Mouse (Mus musculus): ENCODE data around the gene D230025D16Rik. TPM values are rescaled to one million over a fixed set of nuclear protein-coding genes. Genes with fewer than 3 reads are reported as not detected.
"Not testable (repeated sequence)": the region's sequence is repeated elsewhere in the genome, so short reads cannot be mapped to it uniquely, and the experiment has no call there.

D230025D16Rik gene
- polyA plus RNA-seq, 1 experiment from 2014 or later = 29.1 TPM

DNA sequence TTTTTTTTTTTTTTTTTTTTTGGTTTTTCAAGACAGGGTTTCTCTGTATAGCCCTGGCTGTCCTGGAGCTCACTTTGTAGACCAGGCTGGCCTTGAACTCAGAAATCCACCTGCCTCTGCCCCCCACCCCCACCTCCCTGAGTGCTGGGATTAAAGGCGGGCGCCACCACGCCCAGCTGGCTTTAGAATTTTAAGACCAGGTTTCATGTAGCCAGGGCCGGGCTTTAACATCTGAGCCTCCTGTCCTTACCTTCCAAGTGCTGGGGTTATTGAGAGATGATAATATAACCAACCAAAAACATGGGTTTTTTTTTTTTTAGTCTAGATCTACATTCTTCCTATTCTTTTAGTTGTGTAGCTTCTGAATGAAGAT lies 7.4 kb downstream of the D230025D16Rik start:
- H3K27ac ChIP-seq (ENCODE audit: low read length); H3K4me1 ChIP-seq (ENCODE audit: control insufficient read depth, insufficient read depth, low read length); H3K27me3 ChIP-seq (ENCODE audit: control insufficient read depth, insufficient read depth, low read length); H3K9me3 ChIP-seq (replicated peaks; ENCODE audit: control insufficient read depth, low read length); H3K4me3 ChIP-seq (replicated peaks; ENCODE audit: low read length); H3K4me2 ChIP-seq (ENCODE audit: low read depth, low read length); ATAC-seq (ENCODE audit: insufficient read depth, low FRiP score); H3K9ac ChIP-seq (ENCODE audit: low read length); H3K36me3 ChIP-seq (ENCODE audit: control insufficient read depth, insufficient read depth, low read length): not testable (repeated sequence)
- 91% methylated on average over 4 of the region's 4 CpGs for WGBS

DNA sequence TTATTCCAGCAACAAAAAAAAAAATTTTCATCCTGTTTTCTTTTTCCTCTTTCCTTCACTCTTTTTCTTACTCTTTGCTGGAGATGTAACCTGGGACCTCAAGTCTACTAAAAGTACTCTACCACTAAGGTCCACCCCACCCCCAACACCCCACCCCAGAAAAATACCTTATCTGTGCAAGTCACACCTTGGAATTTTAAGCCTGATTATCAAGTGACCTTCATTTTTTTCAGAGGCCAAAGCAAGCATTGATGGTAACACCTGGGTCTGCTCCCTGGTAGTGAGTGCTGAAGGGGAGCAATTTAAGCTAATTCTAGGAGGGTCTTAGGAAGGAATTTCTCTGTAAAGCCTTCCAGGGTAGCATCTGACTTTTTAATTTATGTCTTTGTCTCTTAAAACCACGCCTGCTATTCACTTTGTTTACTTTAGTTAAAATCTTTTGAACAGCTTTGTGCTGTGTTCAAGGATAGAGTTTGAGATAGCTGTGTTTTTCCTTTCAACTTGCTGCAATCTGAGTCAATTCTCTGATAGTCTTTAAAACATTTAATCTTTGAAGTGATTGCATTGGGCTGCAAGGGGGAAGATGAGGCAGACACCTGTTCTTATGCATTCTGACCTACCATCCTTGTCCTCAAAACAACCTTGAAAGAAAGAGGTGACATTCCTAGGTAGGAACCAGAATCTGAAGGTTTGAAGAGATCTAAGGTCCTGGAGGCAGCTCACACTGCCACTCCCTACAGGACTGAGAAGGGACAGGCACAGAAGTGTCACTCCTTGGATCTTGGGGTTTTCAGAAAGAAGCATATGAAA lies 8.4 kb downstream of the D230025D16Rik start:
- Histone ChIP-seq H3K4me2 (ENCODE audit: low read depth, low read length) (no peak overlapping the region), H3K27ac (ENCODE audit: low read length) (no peak overlapping the region), H3K27me3 (ENCODE audit: control insufficient read depth, insufficient read depth, low read length) (no peaks in the 10 kb centered on the region), H3K4me1 (ENCODE audit: control insufficient read depth, insufficient read depth, low read length) (0 out of 2 replicates have a peak, but pooled peaks cover 3% of the 10 kb centered on the region), H3K9me3 (replicated peaks; ENCODE audit: control insufficient read depth, low read length) (no peaks in the 10 kb centered on the region), H3K36me3 (ENCODE audit: control insufficient read depth, insufficient read depth, low read length) (no peaks in the 10 kb centered on the region), H3K4me3 (replicated peaks; ENCODE audit: low read length) (no peak overlapping the region), H3K9ac (ENCODE audit: low read length) (no peak overlapping the region)
- WGBS = 17% methylated on average over 1 of the region's 1 CpGs
- ATAC-seq (ENCODE audit: insufficient read depth, low FRiP score) = no peak

DNA sequence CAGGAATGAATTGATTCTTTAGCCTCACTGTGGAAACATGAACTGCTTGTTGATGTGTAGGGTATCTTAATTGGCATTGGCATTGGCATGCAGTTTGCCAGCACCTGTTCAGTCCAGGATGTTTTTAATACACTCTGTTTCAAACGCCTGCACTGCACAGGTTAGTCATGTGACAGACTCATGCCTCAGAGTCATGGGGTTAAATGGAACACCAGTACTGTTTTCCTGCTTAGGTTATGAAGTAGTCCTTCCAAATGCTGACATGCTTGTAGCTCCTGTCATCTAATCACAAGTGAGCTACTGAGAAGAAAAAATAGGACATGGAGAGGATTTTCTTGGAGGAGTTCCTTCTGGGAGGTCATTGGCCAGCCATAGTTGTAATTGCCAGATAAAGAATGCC lies 10.3 kb downstream of the D230025D16Rik start:
- 76% methylated on average over 1 of the region's 1 CpGs for WGBS
- Histone ChIP-seq H3K4me2 (ENCODE audit: low read depth, low read length) (no peak overlapping the region), H3K27ac (ENCODE audit: low read length) (no peak overlapping the region), H3K27me3 (ENCODE audit: control insufficient read depth, insufficient read depth, low read length) (no peaks in the 10 kb centered on the region), H3K36me3 (ENCODE audit: control insufficient read depth, insufficient read depth, low read length) (no peaks in the 10 kb centered on the region), H3K4me3 (replicated peaks; ENCODE audit: low read length) (no peak overlapping the region), H3K4me1 (ENCODE audit: control insufficient read depth, insufficient read depth, low read length) (0 out of 2 replicates have a peak, but pooled peaks cover 3% of the 10 kb centered on the region), H3K9me3 (replicated peaks; ENCODE audit: control insufficient read depth, low read length) (no peaks in the 10 kb centered on the region), H3K9ac (ENCODE audit: low read length) (no peak overlapping the region)
- no peak for ATAC-seq (ENCODE audit: insufficient read depth, low FRiP score)

DNA sequence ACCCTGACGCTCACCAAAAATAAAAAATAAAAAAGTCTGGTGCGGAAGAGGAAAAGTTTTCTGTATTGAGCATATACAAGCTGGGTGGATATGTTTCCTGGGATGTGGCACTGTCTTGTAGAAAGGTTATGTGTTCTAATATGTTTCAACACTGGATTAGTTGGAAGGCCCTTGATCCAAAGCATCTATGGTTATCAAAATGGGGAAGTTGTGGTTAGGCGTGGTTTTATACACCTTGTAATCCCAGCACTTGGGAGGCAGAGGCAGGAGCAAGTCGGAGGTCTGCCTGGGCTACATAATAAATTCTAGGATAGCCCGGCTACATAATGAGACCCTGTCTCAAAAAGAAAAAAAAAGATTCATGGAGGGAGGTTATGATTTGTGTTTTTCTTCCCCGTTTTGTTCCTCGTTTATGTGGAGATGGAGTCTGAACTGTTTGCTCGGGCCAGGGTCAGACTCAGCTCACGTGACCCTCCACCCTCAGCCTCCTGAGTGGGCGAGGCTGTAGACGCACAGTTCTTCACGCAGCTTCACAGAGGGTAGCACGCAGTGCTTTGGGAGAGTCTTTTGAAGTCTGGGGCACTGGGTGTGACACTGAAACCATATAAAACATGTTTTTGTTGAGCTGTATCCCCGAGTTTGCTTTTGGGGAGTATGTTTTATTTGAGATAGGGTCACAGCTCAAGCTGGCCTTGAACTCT lies 12.6 kb downstream of the D230025D16Rik start:
- Histone ChIP-seq H3K4me1 (ENCODE audit: control insufficient read depth, insufficient read depth, low read length) (0 out of 2 replicates have a peak, but pooled peaks cover 3% of the 10 kb centered on the region), H3K4me2 (ENCODE audit: low read depth, low read length) (no peak overlapping the region), H3K4me3 (replicated peaks; ENCODE audit: low read length) (no peak overlapping the region), H3K27me3 (ENCODE audit: control insufficient read depth, insufficient read depth, low read length) (no peaks in the 10 kb centered on the region), H3K9ac (ENCODE audit: low read length) (no peak overlapping the region), H3K36me3 (ENCODE audit: control insufficient read depth, insufficient read depth, low read length) (0 out of 2 replicates have a peak, but pooled peaks cover 4% of the 10 kb centered on the region), H3K27ac (ENCODE audit: low read length) (no peak overlapping the region), H3K9me3 (replicated peaks; ENCODE audit: control insufficient read depth, low read length) (no peaks in the 10 kb centered on the region)
- WGBS = 83% methylated on average over 14 of the region's 14 CpGs
- ATAC-seq (ENCODE audit: insufficient read depth, low FRiP score) = no peak

DNA sequence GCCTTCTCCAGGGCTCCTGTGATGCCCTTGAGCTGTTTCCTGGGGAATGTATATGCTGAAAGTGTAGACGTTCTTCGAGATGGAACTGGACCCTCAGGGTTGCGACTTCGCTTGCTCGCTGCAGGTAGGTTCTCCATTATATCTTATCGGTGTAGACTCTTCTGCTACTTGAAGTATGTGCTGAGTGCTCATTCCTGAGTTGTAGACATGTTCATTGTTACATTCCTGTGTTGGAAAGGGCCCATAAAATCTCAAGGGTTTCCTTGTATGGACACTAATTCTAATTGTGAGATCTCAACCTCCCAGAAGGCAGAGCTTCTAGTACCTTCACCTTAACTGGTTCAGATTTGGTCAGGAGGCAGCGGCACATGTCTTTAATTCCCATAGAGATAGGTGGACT lies 16.1 kb downstream of the D230025D16Rik start:
- Histone ChIP-seq H3K4me2 (ENCODE audit: low read depth, low read length) (no peak overlapping the region), H3K27ac (ENCODE audit: low read length) (no peak overlapping the region), H3K9me3 (replicated peaks; ENCODE audit: control insufficient read depth, low read length) (no peaks in the 10 kb centered on the region), H3K9ac (ENCODE audit: low read length) (no peak overlapping the region), H3K27me3 (ENCODE audit: control insufficient read depth, insufficient read depth, low read length) (no peaks in the 10 kb centered on the region), H3K36me3 (ENCODE audit: control insufficient read depth, insufficient read depth, low read length) (0 out of 2 replicates have a peak, but pooled peaks cover 4% of the 10 kb centered on the region), H3K4me3 (replicated peaks; ENCODE audit: low read length) (no peak overlapping the region), H3K4me1 (ENCODE audit: control insufficient read depth, insufficient read depth, low read length) (no peaks in the 10 kb centered on the region)
- no peak for ATAC-seq (ENCODE audit: insufficient read depth, low FRiP score)
- 93% methylated on average over 7 of the region's 7 CpGs for WGBS

DNA sequence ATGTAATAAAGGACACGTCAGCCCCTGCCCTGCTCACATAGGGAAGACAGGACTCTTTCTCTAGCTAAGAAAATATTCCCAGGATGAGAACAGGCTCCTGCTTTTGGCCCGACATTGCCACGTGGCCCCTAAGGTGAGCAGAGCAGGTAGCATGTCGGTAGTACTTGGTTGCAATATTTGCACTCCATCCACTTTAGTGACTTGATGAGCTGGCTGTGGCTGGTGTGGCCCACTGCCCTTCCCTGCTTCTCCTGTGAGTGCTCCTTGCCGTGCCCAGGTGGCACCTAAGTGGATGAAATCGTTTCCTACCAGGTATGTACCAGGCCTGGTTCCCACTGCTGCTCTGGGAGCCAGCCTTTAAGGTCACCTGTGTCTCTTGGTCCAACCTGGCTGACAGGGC lies 27.0 kb downstream of the D230025D16Rik start:
- no peak overlapping the region for H3K9ac ChIP-seq (ENCODE audit: low read length)
- H3K4me3 ChIP-seq (replicated peaks; ENCODE audit: low read length) = no peak overlapping the region
- H3K27ac ChIP-seq (ENCODE audit: low read length) = no peak overlapping the region
- no peaks in the 10 kb centered on the region for H3K27me3 ChIP-seq (ENCODE audit: control insufficient read depth, insufficient read depth, low read length)
- no peaks in the 10 kb centered on the region for H3K9me3 ChIP-seq (replicated peaks; ENCODE audit: control insufficient read depth, low read length)
- H3K4me1 ChIP-seq (ENCODE audit: control insufficient read depth, insufficient read depth, low read length) = peaks cover 18% of the 10 kb centered on the region
- H3K4me2 ChIP-seq (ENCODE audit: low read depth, low read length) = no peak overlapping the region
- ATAC-seq (ENCODE audit: insufficient read depth, low FRiP score) = no peak
- H3K36me3 ChIP-seq (ENCODE audit: control insufficient read depth, insufficient read depth, low read length) = peaks cover 13% of the 10 kb centered on the region; the same call in 1 of the 2 replicates
- 93% methylated on average over 6 of the region's 6 CpGs for WGBS

DNA sequence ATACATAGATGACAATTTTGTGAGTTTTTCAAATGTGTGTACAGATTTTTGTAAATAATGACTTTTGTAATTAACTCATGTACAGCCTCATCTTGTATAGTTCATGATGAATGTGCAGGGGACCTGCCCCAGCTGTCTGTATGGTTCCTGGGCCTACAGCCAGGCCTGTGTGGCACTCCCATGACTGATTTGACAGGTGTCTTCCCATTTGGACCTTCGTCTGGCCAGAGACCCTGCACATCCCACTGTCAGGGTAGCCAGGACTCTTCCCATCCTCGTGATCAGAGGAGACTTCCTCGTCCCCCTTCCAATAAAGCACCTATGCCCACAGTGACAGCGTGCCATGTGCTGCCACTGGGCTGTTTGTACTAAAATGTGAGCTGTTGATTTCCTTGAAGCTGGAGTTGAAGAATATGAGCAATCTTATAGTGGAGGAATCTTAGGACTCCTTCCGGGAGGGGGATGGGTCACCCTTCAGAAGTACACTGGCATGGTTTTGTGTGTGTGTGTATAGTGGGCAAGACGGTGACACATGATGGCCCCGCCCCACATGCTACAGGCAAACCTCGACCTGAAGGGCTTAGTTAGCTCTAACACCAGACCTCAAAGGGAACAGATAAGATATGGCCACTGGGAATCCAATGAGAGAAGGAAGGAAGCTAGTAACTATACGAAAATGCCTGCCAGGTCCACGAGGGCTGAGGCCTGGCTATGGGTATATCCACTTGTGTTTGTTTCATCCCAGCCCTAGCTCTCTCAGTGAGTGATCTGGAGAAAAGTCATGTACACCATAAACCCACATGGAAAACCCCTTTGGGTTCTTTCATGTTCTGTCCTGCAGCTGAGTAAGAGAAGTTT lies 28.0 kb downstream of the D230025D16Rik start:
- no peak for ATAC-seq (ENCODE audit: insufficient read depth, low FRiP score)
- Histone ChIP-seq H3K4me1 (ENCODE audit: control insufficient read depth, insufficient read depth, low read length) (peaks cover 18% of the 10 kb centered on the region), H3K36me3 (ENCODE audit: control insufficient read depth, insufficient read depth, low read length) (peaks cover 13% of the 10 kb centered on the region; the same call in 1 of the 2 replicates), H3K4me3 (replicated peaks; ENCODE audit: low read length) (no peak overlapping the region), H3K27me3 (ENCODE audit: control insufficient read depth, insufficient read depth, low read length) (no peaks in the 10 kb centered on the region), H3K4me2 (ENCODE audit: low read depth, low read length) (peak overlapping the region; percentile 98), H3K9ac (ENCODE audit: low read length) (no peak overlapping the region; the same call in 1 of the 2 replicates), H3K27ac (ENCODE audit: low read length) (no peak overlapping the region), H3K9me3 (replicated peaks; ENCODE audit: control insufficient read depth, low read length) (no peaks in the 10 kb centered on the region)
- 76% methylated on average over 10 of the region's 10 CpGs for WGBS

DNA sequence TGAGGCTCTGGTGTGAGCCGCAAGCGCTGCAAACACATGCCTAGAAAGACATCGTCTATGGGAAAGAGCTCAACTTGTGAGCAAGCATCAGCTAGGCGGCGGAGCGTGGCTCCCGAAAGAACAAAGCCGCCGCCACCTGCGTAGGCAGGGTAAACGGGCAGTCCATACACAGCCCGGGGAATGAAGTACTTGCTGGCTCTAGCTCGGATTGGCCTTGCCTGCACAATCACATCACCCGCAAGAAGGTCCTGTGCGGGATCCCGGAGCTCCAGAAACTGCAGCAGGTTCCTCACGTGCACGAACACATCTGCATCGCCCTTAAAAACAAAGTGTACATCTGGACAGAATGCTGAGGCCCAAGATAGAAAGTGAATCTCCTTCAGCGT lies 28.8 kb downstream of the D230025D16Rik start:
- WGBS = 42% methylated on average over 20 of the region's 20 CpGs
- peak overlapping the region; percentile 72 for H3K4me3 ChIP-seq (replicated peaks; ENCODE audit: low read length)
- H3K4me2 ChIP-seq (ENCODE audit: low read depth, low read length) = peak overlapping the region; percentile 98
- peaks cover 18% of the 10 kb centered on the region for H3K4me1 ChIP-seq (ENCODE audit: control insufficient read depth, insufficient read depth, low read length)
- no peaks in the 10 kb centered on the region for H3K9me3 ChIP-seq (replicated peaks; ENCODE audit: control insufficient read depth, low read length)
- peak overlapping the region; percentile 82 for H3K9ac ChIP-seq (ENCODE audit: low read length)
- no peak overlapping the region for H3K27ac ChIP-seq (ENCODE audit: low read length)
- ATAC-seq (ENCODE audit: insufficient read depth, low FRiP score) = no peak
- peaks cover 13% of the 10 kb centered on the region; the same call in 1 of the 2 replicates for H3K36me3 ChIP-seq (ENCODE audit: control insufficient read depth, insufficient read depth, low read length)
- H3K27me3 ChIP-seq (ENCODE audit: control insufficient read depth, insufficient read depth, low read length) = peaks cover 6% of the 10 kb centered on the region
